Mouse (Mus musculus) limb, embryonic 15.5 days (tissue): ENCODE results near the gene Klf12. TPM values are rescaled to one million over a fixed set of nuclear protein-coding genes. Genes with fewer than 3 reads are reported as not detected.

Source experiments
- ATAC-seq: fragments of 200-750 bp; cut with Nextera tagmentation; 2 replicates; pipeline ENCODE4 v1.8.0; 2017; ENCODE audit warnings: low read depth, moderate TSS enrichment; ENCODE audit not compliant: insufficient number of reproducible peaks, low FRiP score, low TSS enrichment
- H3K27ac ChIP-seq: fragments of 300-500 bp; sonication (generic); 2 replicates; pipeline ENCODE4 v1.5.1; 2015; ENCODE audit warnings: moderate library complexity, mild to moderate bottlenecking, inconsistent platforms
- H3K27me3 ChIP-seq: fragments of 300-500 bp; sonication (generic); 2 replicates; pipeline ENCODE4 v1.6.1; 2015; ENCODE audit warnings: inconsistent platforms
- H3K36me3 ChIP-seq: fragments of 300-500 bp; sonication (generic); 2 replicates; pipeline ENCODE4 v1.6.1; 2015; ENCODE audit warnings: inconsistent platforms
- H3K4me1 ChIP-seq: fragments of 300-500 bp; sonication (generic); 2 replicates; pipeline ENCODE4 v1.6.1; 2015; ENCODE audit warnings: inconsistent platforms
- H3K4me2 ChIP-seq: fragments of 300-500 bp; sonication (generic); 2 replicates; pipeline ENCODE4 v1.6.1; 2015; ENCODE audit warnings: mild to moderate bottlenecking, inconsistent platforms
- H3K4me3 ChIP-seq: fragments of 300-500 bp; sonication (generic); 2 replicates; pipeline ENCODE4 v1.5.1; 2015; ENCODE audit warnings: mild to moderate bottlenecking, inconsistent platforms
- H3K9ac ChIP-seq: fragments of 300-500 bp; sonication (generic); 2 replicates; pipeline ENCODE4 v1.6.1; 2015; ENCODE audit warnings: inconsistent platforms
- H3K9me3 ChIP-seq: fragments of 300-500 bp; sonication (generic); 2 replicates; pipeline ENCODE4 v1.6.1; 2016; ENCODE audit warnings: inconsistent platforms
- WGBS: fragments of 180-500 bp; shearing (Covaris S2); methylation state at CpG from one replicate; pipeline ENCODE4 v1.1.7; 2015; 5-methylcytosine and 5-hydroxymethylcytosine counted together
- polyA plus RNA-seq: library from polyadenylated mRNA; unstranded; fragments of >200 nt; fragmentation: Nextera tagmentation; extraction: Ambion mirVana; gene quantifications from 2 replicates; pipeline ENCODE4 v1.2.1, GENCODE M21; 2015

Klf12 gene
- polyA plus RNA-seq, 1 experiment from 2014 or later, result 23.7 TPM

- ATAC-seq, result no peak
- peaks cover 8% of the 10 kb centered on the region; the same call in 1 of the 2 replicates for H3K4me1 ChIP-seq
- no peaks in the 10 kb centered on the region for H3K9me3 ChIP-seq
- H3K27ac ChIP-seq, result no peak overlapping the region
- H3K4me2 ChIP-seq, result no peak overlapping the region
- no peaks in the 10 kb centered on the region for H3K27me3 ChIP-seq
- H3K4me3 ChIP-seq, result no peak overlapping the region
- WGBS, result 35% methylated on average over 6 of the region's 6 CpGs
- no peak overlapping the region for H3K9ac ChIP-seq
- H3K36me3 ChIP-seq, result no peaks in the 10 kb centered on the region
Measured at GRCm38 (mm10) chr14:100113419-100113818, 171.1 kb downstream of the Klf12 start.

- Histone ChIP-seq H3K9ac (no peak overlapping the region), H3K27ac (no peak overlapping the region), H3K27me3 (no peaks in the 10 kb centered on the region), H3K4me2 (no peak overlapping the region), H3K9me3 (no peaks in the 10 kb centered on the region), H3K4me3 (no peak overlapping the region), H3K36me3 (no peaks in the 10 kb centered on the region), H3K4me1 (peaks cover 8% of the 10 kb centered on the region; the same call in 1 of the 2 replicates)
- 0% methylated on average over 1 of the region's 1 CpGs for WGBS
- no peak for ATAC-seq
Measured at GRCm38 (mm10) chr14:100111735-100112134, 172.7 kb downstream of the Klf12 start.

GRCm38 (mm10) chr14:100109563-100109962 is 174.9 kb downstream of the Klf12 start:
- Histone ChIP-seq H3K27me3 (no peaks in the 10 kb centered on the region), H3K9ac (no peak overlapping the region), H3K36me3 (no peaks in the 10 kb centered on the region), H3K4me3 (no peak overlapping the region), H3K27ac (no peak overlapping the region), H3K4me1 (peaks cover 8% of the 10 kb centered on the region; the same call in 1 of the 2 replicates), H3K9me3 (no peaks in the 10 kb centered on the region), H3K4me2 (no peak overlapping the region)
- 33% methylated on average over 6 of the region's 6 CpGs for WGBS
- no peak for ATAC-seq

GRCm38 (mm10) chr14:100105570-100105969 is 178.9 kb downstream of the Klf12 start:
- no peak for ATAC-seq
- Histone ChIP-seq H3K27ac (no peak overlapping the region), H3K9me3 (no peaks in the 10 kb centered on the region), H3K4me1 (no peaks in the 10 kb centered on the region), H3K9ac (no peak overlapping the region), H3K4me2 (no peak overlapping the region), H3K27me3 (no peaks in the 10 kb centered on the region), H3K4me3 (no peak overlapping the region), H3K36me3 (0 out of 2 replicates have a peak, but pooled peaks cover 4% of the 10 kb centered on the region)
- 80% methylated on average over 10 of the region's 10 CpGs for WGBS

- no peak overlapping the region for H3K4me2 ChIP-seq
- ATAC-seq, result no peak
- no peaks in the 10 kb centered on the region for H3K9me3 ChIP-seq
- H3K27me3 ChIP-seq, result no peaks in the 10 kb centered on the region
- WGBS, result 71% methylated on average over 12 of the region's 12 CpGs
- H3K4me1 ChIP-seq, result no peaks in the 10 kb centered on the region
- H3K36me3 ChIP-seq, result 0 out of 2 replicates have a peak, but pooled peaks cover 4% of the 10 kb centered on the region
- H3K4me3 ChIP-seq, result no peak overlapping the region
- no peak overlapping the region for H3K9ac ChIP-seq
- H3K27ac ChIP-seq, result no peak overlapping the region
Measured at GRCm38 (mm10) chr14:100104818-100105217, 179.7 kb downstream of the Klf12 start.

GRCm38 (mm10) chr14:100103818-100104217 is 180.7 kb downstream of the Klf12 start:
- no peaks in the 10 kb centered on the region for H3K4me1 ChIP-seq
- no peak for ATAC-seq
- no peak overlapping the region for H3K4me3 ChIP-seq
- H3K9ac ChIP-seq, result no peak overlapping the region
- WGBS, result 80% methylated on average over 6 of the region's 6 CpGs
- no peaks in the 10 kb centered on the region for H3K27me3 ChIP-seq
- no peaks in the 10 kb centered on the region for H3K9me3 ChIP-seq
- H3K27ac ChIP-seq, result no peak overlapping the region
- no peak overlapping the region for H3K4me2 ChIP-seq
- H3K36me3 ChIP-seq, result 0 out of 2 replicates have a peak, but pooled peaks cover 4% of the 10 kb centered on the region

- no peak for ATAC-seq
Measured at GRCm38 (mm10) chr14:100097208-100098189, 187.0 kb downstream of the Klf12 start.

GRCm38 (mm10) chr14:100095730-100096129 is 188.7 kb downstream of the Klf12 start:
- no peaks in the 10 kb centered on the region for H3K36me3 ChIP-seq
- H3K9me3 ChIP-seq, result no peaks in the 10 kb centered on the region
- no peak for ATAC-seq
- WGBS, result 73% methylated on average over 3 of the region's 3 CpGs
- H3K4me1 ChIP-seq, result no peaks in the 10 kb centered on the region
- H3K9ac ChIP-seq, result no peak overlapping the region
- H3K27me3 ChIP-seq, result no peaks in the 10 kb centered on the region
- no peak overlapping the region for H3K4me3 ChIP-seq
- H3K27ac ChIP-seq, result no peak overlapping the region
- H3K4me2 ChIP-seq, result no peak overlapping the region

More at GRCm38 (mm10) chr14:100097208-100098189, 187.0 kb downstream of the Klf12 start:
- no peak overlapping the region for H3K4me3 ChIP-seq
- no peak overlapping the region for H3K4me2 ChIP-seq
- no peaks in the 10 kb centered on the region for H3K27me3 ChIP-seq
- H3K36me3 ChIP-seq, result no peaks in the 10 kb centered on the region
- no peak overlapping the region for H3K27ac ChIP-seq
- 85% methylated on average over 10 of the region's 10 CpGs for WGBS
- no peaks in the 10 kb centered on the region for H3K9me3 ChIP-seq
- no peaks in the 10 kb centered on the region for H3K4me1 ChIP-seq
- H3K9ac ChIP-seq, result no peak overlapping the region

- no peak for ATAC-seq
- Histone ChIP-seq H3K27me3 (no peaks in the 10 kb centered on the region), H3K4me2 (no peak overlapping the region), H3K4me1 (no peaks in the 10 kb centered on the region), H3K9ac (no peak overlapping the region), H3K9me3 (no peaks in the 10 kb centered on the region), H3K36me3 (no peaks in the 10 kb centered on the region), H3K4me3 (no peak overlapping the region), H3K27ac (no peak overlapping the region)
- WGBS, result 86% methylated on average over 1 of the region's 1 CpGs
Measured at GRCm38 (mm10) chr14:100090517-100090916, 194.0 kb downstream of the Klf12 start.

- H3K4me1 ChIP-seq, result no peaks in the 10 kb centered on the region
- no peak for ATAC-seq
- no peak overlapping the region for H3K4me2 ChIP-seq
- no peaks in the 10 kb centered on the region for H3K36me3 ChIP-seq
- no peaks in the 10 kb centered on the region for H3K27me3 ChIP-seq
- H3K4me3 ChIP-seq, result no peak overlapping the region
- H3K27ac ChIP-seq, result no peak overlapping the region
- H3K9ac ChIP-seq, result no peak overlapping the region
- WGBS, result 81% methylated on average over 4 of the region's 4 CpGs
- H3K9me3 ChIP-seq, result no peaks in the 10 kb centered on the region
Measured at GRCm38 (mm10) chr14:100079620-100080019, 204.9 kb downstream of the Klf12 start.

- Histone ChIP-seq H3K4me3 (no peak overlapping the region), H3K27me3 (no peaks in the 10 kb centered on the region), H3K27ac (no peak overlapping the region), H3K9ac (no peak overlapping the region), H3K9me3 (no peaks in the 10 kb centered on the region), H3K36me3 (no peaks in the 10 kb centered on the region), H3K4me2 (no peak overlapping the region), H3K4me1 (no peaks in the 10 kb centered on the region)
- ATAC-seq, result no peak
- 71% methylated on average over 12 of the region's 12 CpGs for WGBS
Measured at GRCm38 (mm10) chr14:100072431-100073195, 211.9 kb downstream of the Klf12 start.
